Comparison of ENCODE assay signal across 13 mouse cellular contexts in genomic region chr5:120365950-120366467, GRCm38 (mm10).
A peak's percentile ranks its signal among the peaks of the same experiment; 100 is the strongest.
DNase-seq lines count a peak whose midpoint lies in the region; ATAC-seq lines count a peak whose summit lies in the region.
"Had no signal": no experiment of that assay in that cellular context is flagged by ENCODE, and none has a peak within 500 bp of the region (broad histone marks: within the 10 kb centered on the region; RNA-seq: fewer than 3 reads in every experiment).

No protein-coding gene starts in this region.

- H3K4me3 ChIP-seq in neural tube, embryonic 11.5 days (ENCODE audit: low read depth, low read length): no peak overlapping the region
- no peak overlapping the region for H3K4me3 ChIP-seq in midbrain, embryonic 12.5 days
- H3K4me3 ChIP-seq: heart, embryonic 13.5 days had no signal

- no peak for ATAC-seq in neural tube, embryonic 11.5 days (ENCODE audit: insufficient read depth, low FRiP score, low TSS enrichment)
- peak; percentile 80 for ATAC-seq in midbrain, embryonic 12.5 days (ENCODE audit: low FRiP score, low read depth)

- no peak for DNase-seq in neural tube, embryonic 11.5 days (ENCODE audit: low spot score)
- no peak for DNase-seq in neural tube, embryonic 10.5 days (ENCODE audit: extremely low spot score, low spot score)
- peak; percentile 31 to 39 for DNase-seq in layer of hippocampus, adult 18-20 months (ENCODE audit: low spot score in 2 of 2)
- DNase-seq in thymus, adult 18-20 months: no peak
- DNase-seq in spleen, postnatal 14 days (ENCODE audit: low spot score in 2 of 2): no peak
- DNase-seq in heart, adult 11 months: no peak
- DNase-seq in spleen, postnatal 36 days (ENCODE audit: low spot score in 2 of 2): no peak
- DNase-seq: adrenal gland, postnatal 25 days; cerebellum, postnatal 36 days; kidney, adult 11 months; lung, embryonic 14.5 days had no signal

- no peaks in the 10 kb centered on the region for H3K4me1 ChIP-seq in neural tube, embryonic 11.5 days (ENCODE audit: control insufficient read depth, insufficient read depth, low read length)
- H3K4me1 ChIP-seq in midbrain, embryonic 12.5 days: peaks cover 17% of the 10 kb centered on the region
- H3K4me1 ChIP-seq: heart, embryonic 13.5 days had no signal

- H3K9ac ChIP-seq in neural tube, embryonic 11.5 days (ENCODE audit: low read length): no peak overlapping the region
- H3K9ac ChIP-seq in midbrain, embryonic 12.5 days (replicated peaks): no peak overlapping the region; the same call in 1 of the 2 replicates
- H3K9ac ChIP-seq: heart, embryonic 13.5 days; lung, embryonic 14.5 days had no signal

- peak overlapping the region; percentile 5; the same call in 1 of the 2 replicates for H3K27ac ChIP-seq in neural tube, embryonic 11.5 days (ENCODE audit: low read depth, low read length)
- peak overlapping the region; percentile 74 for H3K27ac ChIP-seq in midbrain, embryonic 12.5 days (replicated peaks)
- H3K27ac ChIP-seq: heart, embryonic 13.5 days had no signal

- no peaks in the 10 kb centered on the region for H3K27me3 ChIP-seq in neural tube, embryonic 11.5 days (ENCODE audit: control insufficient read depth, insufficient read depth, low read length)
- peaks cover 22% of the 10 kb centered on the region for H3K27me3 ChIP-seq in midbrain, embryonic 12.5 days

- no peaks in the 10 kb centered on the region for H3K36me3 ChIP-seq in neural tube, embryonic 11.5 days (ENCODE audit: control insufficient read depth, insufficient read depth, low read length)
- H3K36me3 ChIP-seq in midbrain, embryonic 12.5 days: no peaks in the 10 kb centered on the region
- H3K36me3 ChIP-seq: heart, embryonic 13.5 days had no signal

- no peaks in the 10 kb centered on the region for H3K9me3 ChIP-seq in neural tube, embryonic 11.5 days (ENCODE audit: control insufficient read depth, low read length)
- H3K9me3 ChIP-seq in midbrain, embryonic 12.5 days: no peaks in the 10 kb centered on the region
- H3K9me3 ChIP-seq: heart, embryonic 13.5 days had no signal

- 31% methylated on average over 10 of the region's 10 CpGs for WGBS in neural tube, embryonic 11.5 days
- WGBS in midbrain, embryonic 12.5 days: 21% methylated on average over 10 of the region's 10 CpGs

- H3K4me2 ChIP-seq in neural tube, embryonic 11.5 days (ENCODE audit: low read depth): no peak overlapping the region
- peak overlapping the region; percentile 32; the same call in 1 of the 2 replicates for H3K4me2 ChIP-seq in midbrain, embryonic 12.5 days (replicated peaks)
- H3K4me2 ChIP-seq: heart, embryonic 13.5 days; lung, embryonic 14.5 days had no signal

Comparison
In these comparisons a context has a peak if more than half of its experiments do, and no peak if none do; other contexts are left out.
1. DNase-seq: peak in layer of hippocampus, adult 18-20 months (2 of 2); none in neural tube, embryonic 11.5 days (single experiment), neural tube, embryonic 10.5 days (single experiment), thymus, adult 18-20 months (0 of 2), spleen, postnatal 14 days (0 of 2), heart, adult 11 months (single experiment) and spleen, postnatal 36 days (0 of 2).